Mouse (Mus musculus): Measurements from ENCODE around the gene AF067063. TPM values are rescaled to one million over a fixed set of nuclear protein-coding genes. Genes with fewer than 3 reads are reported as not detected.
"Not testable (repeated sequence)": the region's sequence is repeated elsewhere in the genome, so short reads cannot be mapped to it uniquely, and the experiment has no call there.

The AF067063 gene
- polyA plus RNA-seq (2016; fragmentation: Nextera tagmentation; extraction: Ambion mirVana) = not detected in 2 replicates

- H3K36me3 ChIP-seq; H3K4me3 ChIP-seq; ATAC-seq (ENCODE audit: insufficient number of reproducible peaks, low FRiP score); H3K4me1 ChIP-seq (replicated peaks); H3K9ac ChIP-seq; H3K27me3 ChIP-seq (replicated peaks); H3K9me3 ChIP-seq (replicated peaks); H3K27ac ChIP-seq (ENCODE audit: poor library complexity, severe bottlenecking); H3K4me2 ChIP-seq: not testable (repeated sequence)
Measured at GRCm38 (mm10) chr13:119830116-119830515, at the start of gene AF067063. Gene AF067063 (minus strand): TSS chr13:119830216.

- not testable (repeated sequence) for H3K9ac ChIP-seq; H3K4me2 ChIP-seq; H3K9me3 ChIP-seq (replicated peaks); H3K36me3 ChIP-seq; ATAC-seq (ENCODE audit: insufficient number of reproducible peaks, low FRiP score); H3K27me3 ChIP-seq (replicated peaks); H3K4me3 ChIP-seq; H3K27ac ChIP-seq (ENCODE audit: poor library complexity, severe bottlenecking); H3K4me1 ChIP-seq (replicated peaks)
- WGBS = 63% methylated on average over 6 of the region's 7 CpGs
Measured at GRCm38 (mm10) chr13:119864395-119864999, 34.5 kb upstream of the AF067063 start.

GRCm38 (mm10) chr13:119862399-119862798, 32.4 kb upstream of the AF067063 start:
- not testable (repeated sequence) for H3K4me2 ChIP-seq; H3K9me3 ChIP-seq (replicated peaks); H3K27me3 ChIP-seq (replicated peaks); ATAC-seq (ENCODE audit: insufficient number of reproducible peaks, low FRiP score); H3K4me3 ChIP-seq; H3K27ac ChIP-seq (ENCODE audit: poor library complexity, severe bottlenecking); H3K36me3 ChIP-seq; H3K4me1 ChIP-seq (replicated peaks); H3K9ac ChIP-seq
- WGBS = no CpG with 5 or more reads among the region's 6 CpGs

- not testable (repeated sequence) for ATAC-seq (ENCODE audit: insufficient number of reproducible peaks, low FRiP score); H3K27ac ChIP-seq (ENCODE audit: poor library complexity, severe bottlenecking); H3K4me2 ChIP-seq; H3K4me1 ChIP-seq (replicated peaks); H3K9ac ChIP-seq; H3K9me3 ChIP-seq (replicated peaks); H3K36me3 ChIP-seq; H3K4me3 ChIP-seq
- peaks cover 10% of the 10 kb centered on the region for H3K27me3 ChIP-seq (replicated peaks)
- 29% methylated on average over 6 of the region's 6 CpGs for WGBS
Measured at GRCm38 (mm10) chr13:119839982-119840381, 10.0 kb upstream of the AF067063 start.

- WGBS = 4% methylated on average over 14 of the region's 23 CpGs
Measured at GRCm38 (mm10) chr13:119837719-119838337, 7.8 kb upstream of the AF067063 start.

GRCm38 (mm10) chr13:119836324-119836811, 6.4 kb upstream of the AF067063 start:
- not testable (repeated sequence) for H3K9me3 ChIP-seq (replicated peaks); H3K4me1 ChIP-seq (replicated peaks); H3K27ac ChIP-seq (ENCODE audit: poor library complexity, severe bottlenecking); H3K36me3 ChIP-seq; H3K9ac ChIP-seq
- Histone ChIP-seq H3K4me3 (peak overlapping the region; percentile 25), H3K27me3 (replicated peaks) (peaks cover 10% of the 10 kb centered on the region), H3K4me2 (peak overlapping the region; percentile 58)
- 11% methylated on average over 23 of the region's 23 CpGs for WGBS
- ATAC-seq (ENCODE audit: insufficient number of reproducible peaks, low FRiP score) = peak; percentile 64

More at GRCm38 (mm10) chr13:119837719-119838337, 7.8 kb upstream of the AF067063 start:
- H3K4me1 ChIP-seq (replicated peaks); H3K9ac ChIP-seq; H3K36me3 ChIP-seq; H3K27ac ChIP-seq (ENCODE audit: poor library complexity, severe bottlenecking); ATAC-seq (ENCODE audit: insufficient number of reproducible peaks, low FRiP score); H3K4me2 ChIP-seq; H3K4me3 ChIP-seq; H3K9me3 ChIP-seq (replicated peaks): not testable (repeated sequence)
- peaks cover 10% of the 10 kb centered on the region for H3K27me3 ChIP-seq (replicated peaks)

GRCm38 (mm10) chr13:119835320-119836056, 5.5 kb upstream of the AF067063 start, which contains the start of gene D13Ertd608e:
Gene D13Ertd608e (plus strand): TSS chr13:119836006.
- not testable (repeated sequence) for H3K36me3 ChIP-seq; H3K4me1 ChIP-seq (replicated peaks); H3K9me3 ChIP-seq (replicated peaks); H3K27ac ChIP-seq (ENCODE audit: poor library complexity, severe bottlenecking); H3K9ac ChIP-seq
- 16% methylated on average over 19 of the region's 25 CpGs for WGBS
- Histone ChIP-seq H3K27me3 (replicated peaks) (peaks cover 10% of the 10 kb centered on the region), H3K4me2 (peak within 1 kb of the TSS; percentile 58), H3K4me3 (peak within 1 kb of the TSS; percentile 25)
- ATAC-seq (ENCODE audit: insufficient number of reproducible peaks, low FRiP score) = peak; percentile 57; the same call in 1 of the 2 replicates

GRCm38 (mm10) chr13:119817579-119818206, 12.3 kb downstream of the AF067063 start:
- Histone ChIP-seq H3K4me3 (no peak overlapping the region), H3K27me3 (replicated peaks) (no peaks in the 10 kb centered on the region), H3K9ac (no peak overlapping the region), H3K4me1 (replicated peaks) (no peaks in the 10 kb centered on the region), H3K27ac (ENCODE audit: poor library complexity, severe bottlenecking) (no peak overlapping the region), H3K4me2 (no peak overlapping the region), H3K36me3 (no peaks in the 10 kb centered on the region), H3K9me3 (replicated peaks) (no peaks in the 10 kb centered on the region)
- WGBS = 12% methylated on average over 2 of the region's 2 CpGs
- ATAC-seq (ENCODE audit: insufficient number of reproducible peaks, low FRiP score) = no peak

- Histone ChIP-seq H3K9ac (no peak overlapping the region), H3K27me3 (replicated peaks) (no peaks in the 10 kb centered on the region), H3K27ac (ENCODE audit: poor library complexity, severe bottlenecking) (no peak overlapping the region), H3K4me2 (no peak overlapping the region), H3K4me3 (no peak overlapping the region), H3K9me3 (replicated peaks) (no peaks in the 10 kb centered on the region), H3K36me3 (no peaks in the 10 kb centered on the region), H3K4me1 (replicated peaks) (no peaks in the 10 kb centered on the region)
- ATAC-seq (ENCODE audit: insufficient number of reproducible peaks, low FRiP score) = no peak
- WGBS = 52% methylated on average over 8 of the region's 8 CpGs
Measured at GRCm38 (mm10) chr13:119816798-119817197, 13.2 kb downstream of the AF067063 start.

GRCm38 (mm10) chr13:119810031-119810430, 20.0 kb downstream of the AF067063 start:
- no peak for ATAC-seq (ENCODE audit: insufficient number of reproducible peaks, low FRiP score)
- no peak overlapping the region for H3K9ac ChIP-seq
- H3K4me1 ChIP-seq (replicated peaks) = no peaks in the 10 kb centered on the region
- H3K27ac ChIP-seq (ENCODE audit: poor library complexity, severe bottlenecking) = no peak overlapping the region
- H3K9me3 ChIP-seq (replicated peaks) = no peaks in the 10 kb centered on the region
- H3K27me3 ChIP-seq (replicated peaks) = no peaks in the 10 kb centered on the region
- H3K4me2 ChIP-seq = no peak overlapping the region
- H3K36me3 ChIP-seq = no peaks in the 10 kb centered on the region
- no peak overlapping the region for H3K4me3 ChIP-seq
- WGBS = 80% methylated on average over 9 of the region's 9 CpGs

GRCm38 (mm10) chr13:119808937-119809336, 21.1 kb downstream of the AF067063 start:
- no peak overlapping the region for H3K9ac ChIP-seq
- H3K27me3 ChIP-seq (replicated peaks) = no peaks in the 10 kb centered on the region
- no peaks in the 10 kb centered on the region for H3K36me3 ChIP-seq
- no peak overlapping the region for H3K4me2 ChIP-seq
- no peak for ATAC-seq (ENCODE audit: insufficient number of reproducible peaks, low FRiP score)
- WGBS = 46% methylated on average over 2 of the region's 2 CpGs
- H3K4me1 ChIP-seq (replicated peaks) = no peaks in the 10 kb centered on the region
- H3K9me3 ChIP-seq (replicated peaks) = no peaks in the 10 kb centered on the region
- no peak overlapping the region for H3K27ac ChIP-seq (ENCODE audit: poor library complexity, severe bottlenecking)
- H3K4me3 ChIP-seq = no peak overlapping the region
